Mouse (Mus musculus): Measurements from ENCODE around the gene Slc25a51.
"Not testable (repeated sequence)": the region's sequence is repeated elsewhere in the genome, so short reads cannot be mapped to it uniquely, and the experiment has no call there.

Slc25a51 gene

DNA sequence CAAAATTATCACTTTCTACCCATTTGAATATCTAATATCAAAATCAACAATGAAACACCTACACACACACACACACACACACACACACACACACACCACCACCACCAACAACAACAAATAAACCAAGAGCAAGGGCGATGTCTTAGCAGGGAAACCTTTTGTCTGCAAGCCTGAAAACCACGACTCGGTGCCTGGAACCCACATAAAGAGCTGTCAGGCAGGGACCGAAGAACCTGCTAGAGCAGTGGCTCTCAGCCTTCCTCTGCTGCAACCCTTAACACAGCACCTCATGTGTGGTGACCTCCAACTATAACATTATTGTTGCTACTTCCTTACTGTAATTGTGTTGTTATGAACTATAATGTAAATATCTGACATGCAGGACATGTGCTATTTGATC lies 6.3 kb downstream of the Slc25a51 start:
- DNase-seq (ENCODE audit: low spot score in 2 of 2) = no peak

DNA sequence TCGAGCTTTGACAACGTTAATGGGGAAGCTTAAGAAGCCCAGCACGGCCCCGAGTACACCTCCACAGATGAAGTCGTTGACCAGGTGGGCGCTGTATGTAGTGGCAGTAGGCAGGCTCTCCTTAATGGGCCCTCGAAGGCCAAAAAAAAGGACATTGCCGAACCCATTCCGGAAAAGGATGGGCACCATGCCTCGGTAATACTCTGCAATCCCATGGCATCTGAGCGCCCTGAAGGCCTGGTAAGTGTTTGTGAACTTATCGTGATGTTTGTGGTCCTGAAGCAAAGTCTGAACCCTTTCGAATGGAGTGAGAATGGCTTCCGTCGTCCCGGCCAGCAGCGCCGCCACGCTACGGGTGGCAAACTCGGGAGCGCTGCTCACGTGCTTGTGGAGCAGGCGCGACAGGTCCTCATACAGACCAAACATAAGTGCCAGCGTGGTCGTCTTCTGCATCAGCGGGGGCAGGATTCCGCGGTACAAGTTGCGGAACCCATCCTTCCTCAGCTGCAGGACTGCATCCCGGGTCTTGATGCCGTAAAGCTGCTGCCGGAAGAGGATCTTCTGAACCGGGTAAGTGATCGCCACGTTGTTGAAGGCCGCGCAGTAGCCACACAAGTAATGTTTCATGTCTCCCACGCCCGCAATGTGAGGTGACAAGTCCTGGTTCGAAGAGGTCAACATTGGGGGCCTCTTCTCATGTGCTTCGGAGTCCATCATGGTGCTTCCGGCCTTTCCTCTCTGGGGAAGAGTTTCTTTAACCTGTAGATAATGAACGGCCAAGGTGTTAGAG lies 8.9 kb downstream of the Slc25a51 start:
- no peak for DNase-seq (ENCODE audit: low spot score in 2 of 2)

DNA sequence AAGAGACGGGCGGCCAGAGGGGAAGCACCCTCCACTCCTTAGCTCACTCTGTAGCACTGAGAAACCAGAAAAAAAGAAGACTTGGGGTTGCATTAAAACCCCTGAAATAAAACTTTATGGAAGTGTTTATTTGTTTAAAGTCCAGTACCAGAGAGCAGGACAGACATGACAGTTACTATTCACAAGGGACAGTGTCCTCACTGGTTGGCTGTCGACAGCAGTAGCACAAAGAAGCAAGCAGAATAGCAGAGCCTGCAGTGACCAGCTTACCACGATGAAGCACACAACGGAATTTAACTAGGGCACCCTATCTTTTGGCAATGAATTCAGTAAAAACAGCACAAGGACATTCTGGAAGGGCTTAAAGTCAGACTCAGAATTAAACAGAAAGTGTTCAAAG lies 10.3 kb downstream of the Slc25a51 start:
- DNase-seq (ENCODE audit: low spot score in 2 of 2) = not testable (repeated sequence)

DNA sequence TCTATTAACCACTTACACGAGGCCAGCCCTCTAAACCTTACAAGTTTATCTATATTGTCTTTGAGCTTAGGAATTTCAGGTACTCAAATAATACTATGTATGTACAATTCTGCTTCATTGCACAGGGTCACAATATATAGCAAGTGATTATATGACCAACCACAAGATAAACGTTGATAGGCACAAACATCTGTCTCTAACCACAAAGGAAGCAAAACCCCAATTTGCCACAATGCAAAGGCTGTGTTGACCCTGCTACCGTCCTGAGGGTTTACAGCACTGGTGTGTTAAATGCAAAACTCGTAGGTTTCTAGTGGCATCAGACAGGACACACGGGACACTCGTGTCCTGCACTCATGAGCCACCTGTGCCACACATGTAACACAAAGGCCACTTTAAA lies 12.4 kb downstream of the Slc25a51 start:
- DNase-seq (ENCODE audit: low spot score in 2 of 2) = peak in 1 of 2 experiments; percentile 40

DNA sequence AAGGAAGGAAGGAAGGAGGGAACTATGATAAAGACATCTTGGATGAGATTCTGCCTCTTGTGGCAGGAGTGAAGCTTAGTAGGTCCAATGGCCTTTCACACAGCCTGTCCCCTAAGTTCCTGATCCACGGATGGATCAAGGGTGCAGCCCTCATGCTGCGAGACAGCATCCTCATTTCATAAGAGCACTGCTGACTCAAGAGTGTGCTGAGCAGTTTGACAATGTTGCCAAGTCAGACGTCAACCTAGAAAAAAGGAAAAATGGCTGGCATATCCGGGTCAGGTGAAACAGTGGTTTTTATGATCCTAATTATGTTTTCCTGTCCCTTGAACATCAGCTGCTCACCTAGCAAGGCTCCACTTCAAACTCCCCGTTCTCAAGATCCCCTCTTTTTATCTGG lies 14.9 kb downstream of the Slc25a51 start:
- DNase-seq (ENCODE audit: low spot score in 2 of 2) = no peak

DNA sequence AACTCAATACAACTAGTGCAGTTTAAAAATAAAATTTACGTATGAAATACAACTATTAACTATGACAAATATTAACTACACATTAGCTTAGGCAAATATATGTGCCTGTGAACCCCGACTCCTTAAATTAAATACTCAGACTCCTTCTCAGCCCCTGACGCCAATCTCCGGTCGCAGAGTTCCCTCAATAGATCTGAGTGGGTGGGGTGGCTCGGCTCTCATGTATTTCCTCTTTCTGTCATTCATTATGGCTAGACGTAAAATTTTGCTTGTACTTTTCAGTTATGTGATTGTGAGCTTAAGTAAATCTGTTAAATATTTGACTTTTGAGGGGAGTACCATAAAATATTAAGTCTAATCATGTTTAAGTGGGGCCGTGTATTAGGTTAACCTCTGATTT lies 15.6 kb downstream of the Slc25a51 start:
- DNase-seq (ENCODE audit: low spot score in 2 of 2) = no peak

DNA sequence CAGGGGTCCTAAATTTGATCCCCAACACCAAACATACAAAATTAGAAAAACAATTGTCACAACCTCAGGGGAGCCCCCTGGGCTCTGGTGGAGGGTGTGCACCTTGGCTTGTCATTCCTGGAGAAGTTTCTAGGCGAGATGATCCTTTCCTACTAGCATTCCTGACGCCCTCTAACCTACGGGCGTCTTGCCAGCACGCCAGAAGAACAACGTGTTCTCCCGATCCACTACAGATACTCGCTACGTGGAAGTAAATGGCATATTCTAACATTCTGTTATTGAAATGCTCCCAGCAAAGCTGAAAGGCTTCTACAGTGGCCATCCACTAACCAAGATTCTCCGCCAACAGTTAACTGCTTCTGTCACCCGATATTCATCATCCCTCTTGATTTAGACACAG lies 16.0 kb downstream of the Slc25a51 start:
- DNase-seq (ENCODE audit: low spot score in 2 of 2) = no peak

DNA sequence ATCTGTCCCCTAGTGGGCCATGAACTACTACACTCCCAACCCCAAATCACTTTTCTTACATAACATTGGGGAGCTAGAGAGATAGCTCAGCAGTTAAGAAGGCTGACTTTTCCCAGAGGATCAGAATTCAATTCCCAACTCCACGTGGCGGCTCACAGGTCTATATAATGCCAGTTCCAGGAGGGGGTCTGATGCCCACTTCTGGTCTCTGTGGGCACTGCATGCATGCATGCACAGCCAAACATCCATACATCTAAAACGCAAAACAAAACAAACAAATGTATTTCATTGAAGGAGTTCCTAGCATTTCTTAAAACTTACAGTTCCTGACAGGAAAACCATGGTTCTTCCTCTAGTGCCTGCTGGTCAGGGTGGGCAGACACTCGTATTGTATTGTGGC lies 16.5 kb downstream of the Slc25a51 start:
- no peak for DNase-seq (ENCODE audit: low spot score in 2 of 2)

DNA sequence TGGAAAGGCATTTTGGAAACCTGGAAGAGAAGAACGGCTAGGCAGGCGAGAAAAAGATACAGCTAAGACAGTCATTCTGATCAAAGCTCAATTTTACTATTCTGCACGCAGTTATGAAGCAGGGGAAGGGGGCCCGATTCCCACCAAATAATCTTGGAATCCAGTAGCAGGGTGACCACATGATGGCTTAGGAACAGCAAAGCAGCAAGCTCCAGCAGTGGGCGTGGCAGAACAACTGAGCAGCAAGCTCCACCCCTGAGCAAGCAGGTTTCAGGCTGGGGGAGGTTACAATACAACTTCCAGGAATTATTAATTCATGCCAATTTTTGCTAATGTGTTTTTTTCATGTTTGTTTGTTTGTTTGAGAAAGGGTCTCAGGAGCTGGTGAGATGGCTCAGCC lies 21.3 kb downstream of the Slc25a51 start:
- not testable (repeated sequence) for DNase-seq (ENCODE audit: low spot score in 2 of 2)

DNA sequence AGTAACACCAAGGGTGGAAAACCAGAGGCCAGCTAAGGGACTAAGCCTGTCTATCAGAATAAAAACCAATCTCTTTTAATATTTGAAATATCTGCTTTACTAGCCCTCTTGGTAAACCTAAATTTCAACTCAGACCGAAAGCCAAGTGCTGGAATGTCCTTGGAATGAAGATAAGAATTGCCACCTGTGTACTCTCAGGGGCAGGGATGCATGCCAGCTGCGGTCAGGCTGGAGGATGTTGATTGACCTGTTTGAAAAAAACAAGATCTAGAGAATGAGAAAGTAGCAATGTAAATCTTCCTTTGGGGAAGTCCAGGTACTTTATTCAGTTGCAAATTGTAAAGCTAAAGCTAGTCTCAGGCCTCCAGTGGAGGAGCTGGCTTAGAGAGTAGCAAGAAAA lies 26.4 kb downstream of the Slc25a51 start:
- DNase-seq (ENCODE audit: low spot score in 2 of 2) = not testable (repeated sequence)

DNA sequence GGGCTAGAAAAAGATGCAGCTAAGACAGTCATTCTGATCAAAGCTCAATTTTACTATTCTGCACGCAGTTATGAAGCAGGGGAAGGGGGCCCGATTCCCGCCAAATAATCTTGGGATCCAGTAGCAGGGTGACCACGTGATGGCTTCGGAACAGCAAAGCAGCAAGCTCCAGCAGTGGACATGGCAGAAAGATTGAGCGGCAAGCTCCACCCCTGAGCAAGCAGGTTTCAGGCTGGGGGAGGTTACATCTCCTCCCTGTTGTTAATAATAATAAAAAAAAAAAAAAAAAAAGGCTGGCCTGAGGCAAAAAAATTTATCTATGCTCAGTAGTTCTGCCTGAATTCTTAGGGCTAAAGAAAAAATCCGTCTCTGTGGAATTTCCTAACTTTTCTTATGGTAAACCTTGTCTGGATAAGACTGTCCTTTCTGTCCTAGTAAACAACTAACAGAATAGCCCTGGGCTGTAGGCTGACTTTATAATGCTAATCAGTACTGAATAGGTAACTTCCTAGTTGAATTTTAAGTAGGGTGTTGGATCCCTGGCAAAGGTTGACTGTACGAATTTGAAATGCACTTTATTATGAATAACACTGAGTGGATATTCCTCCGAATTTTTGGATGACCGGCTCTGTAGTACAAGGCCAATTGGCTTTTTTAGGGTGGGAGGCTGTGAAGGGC lies 27.5 kb downstream of the Slc25a51 start:
- not testable (repeated sequence) for DNase-seq (ENCODE audit: low spot score in 2 of 2)

DNA sequence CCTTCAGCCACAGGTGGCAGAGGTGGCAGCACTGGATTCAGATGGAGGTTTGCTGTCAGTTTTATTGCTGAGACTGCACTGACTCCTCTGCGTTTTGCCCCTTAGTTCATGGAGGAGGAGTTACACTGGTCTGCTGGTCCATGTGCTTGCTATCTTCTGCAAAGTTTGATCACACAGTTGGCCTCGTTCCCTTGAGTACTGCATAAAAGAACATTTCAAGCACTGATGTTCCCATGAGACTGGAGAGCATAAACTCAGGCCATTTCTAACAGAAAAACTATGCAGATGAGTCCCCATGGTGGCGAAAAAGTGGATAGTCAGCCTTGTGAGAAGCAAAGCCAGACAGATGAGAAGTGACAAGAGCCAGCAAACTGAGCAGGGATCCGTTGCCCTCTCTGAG lies 32.0 kb downstream of the Slc25a51 start:
- no peak for DNase-seq (ENCODE audit: low spot score in 2 of 2)

DNA sequence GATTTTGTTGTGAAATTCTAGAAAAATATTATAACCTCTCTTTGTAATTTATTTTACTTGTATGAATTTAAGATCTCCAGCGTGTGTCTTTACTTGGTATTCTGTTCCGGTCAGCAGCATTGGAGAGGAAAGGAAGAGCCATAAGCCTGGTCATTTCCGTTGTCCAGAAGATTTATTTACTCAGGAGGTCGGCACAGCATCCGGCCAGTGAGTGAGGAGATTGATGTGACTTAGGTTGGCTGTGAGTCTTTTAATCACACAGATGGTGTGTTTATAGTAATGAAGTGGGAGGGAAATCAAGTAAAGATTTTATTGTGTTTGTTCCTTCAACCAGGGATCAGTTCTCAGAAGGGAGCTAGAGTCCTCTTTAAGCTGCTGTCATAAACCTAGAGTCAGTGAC lies 33.7 kb downstream of the Slc25a51 start:
- no peak for DNase-seq (ENCODE audit: low spot score in 2 of 2)

DNA sequence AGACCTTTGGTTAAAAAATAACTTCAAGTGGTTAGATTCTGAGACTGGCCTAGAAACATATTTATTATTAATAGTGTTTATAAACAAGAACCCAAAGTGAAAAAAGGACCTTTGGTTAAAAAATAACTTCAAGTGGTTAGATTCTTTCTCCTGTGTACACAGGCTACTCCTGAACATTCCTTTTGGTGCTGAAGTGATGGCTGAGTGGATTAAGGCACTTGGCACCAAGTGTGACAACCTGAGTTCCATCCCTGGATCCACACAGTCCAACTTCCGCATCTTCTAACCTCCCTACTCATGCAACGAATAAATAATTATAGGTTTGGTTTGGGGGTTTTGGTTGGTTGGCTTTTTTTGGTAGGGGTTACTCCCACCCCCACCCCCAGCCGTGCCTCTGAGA lies 37.3 kb downstream of the Slc25a51 start:
- no peak for DNase-seq (ENCODE audit: low spot score in 2 of 2)

DNA sequence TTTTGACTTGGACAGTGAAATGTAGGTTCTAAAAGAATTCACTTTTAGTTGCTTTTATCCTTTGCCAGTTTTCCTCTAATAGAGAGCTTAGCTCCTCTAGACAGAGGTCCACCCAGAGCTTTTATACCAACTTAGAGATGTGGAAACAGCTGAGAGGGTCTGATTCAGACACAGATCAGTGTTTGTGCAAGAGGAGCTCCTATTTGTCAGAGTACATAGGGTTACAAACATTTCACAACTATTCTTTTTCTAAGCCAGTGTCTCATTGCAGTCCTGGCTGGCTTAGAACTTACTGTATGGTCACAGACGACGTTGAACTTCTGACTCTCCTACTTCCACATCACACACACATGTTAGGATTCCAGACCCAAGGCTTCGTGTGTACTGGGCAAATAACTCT lies 51.9 kb downstream of the Slc25a51 start:
- no peak for DNase-seq (ENCODE audit: low spot score in 2 of 2)
